Mouse (Mus musculus) neural tube, embryonic 12.5 days (tissue): Measurements from ENCODE around the gene Trib2. TPM values are rescaled to one million over a fixed set of nuclear protein-coding genes. Genes with fewer than 3 reads are reported as not detected.

ENCODE experiments used
- ATAC-seq: fragments of 200-750 bp; cut with Nextera tagmentation; 2 replicates; pipeline ENCODE4 v1.8.0; 2017; ENCODE audit warnings: low read depth, mild to moderate bottlenecking, moderate TSS enrichment, moderate library complexity; ENCODE audit not compliant: low FRiP score
- H3K27ac ChIP-seq: fragments of 300-500 bp; sonication (generic); 2 replicates; pipeline ENCODE4 v1.5.1; 2016
- H3K27me3 ChIP-seq: fragments of 300-500 bp; sonication (generic); replicated peaks from 2 replicates; pipeline ENCODE4 v1.6.1; 2016; ENCODE audit warnings: mild to moderate bottlenecking
- H3K36me3 ChIP-seq: fragments of 300-500 bp; sonication (generic); 2 replicates; pipeline ENCODE4 v1.6.1; 2016; ENCODE audit warnings: mild to moderate bottlenecking
- H3K4me1 ChIP-seq: fragments of 300-500 bp; sonication (generic); 2 replicates; pipeline ENCODE4 v1.6.1; 2016
- H3K4me2 ChIP-seq: fragments of 300-500 bp; sonication (generic); replicated peaks from 2 replicates; pipeline ENCODE4 v1.6.1; 2016; ENCODE audit warnings: mild to moderate bottlenecking
- H3K4me3 ChIP-seq: fragments of 300-500 bp; sonication (generic); 2 replicates; pipeline ENCODE4 v1.5.1; 2016
- H3K9ac ChIP-seq: fragments of 300-500 bp; sonication (generic); 2 replicates; pipeline ENCODE4 v1.6.1; 2016; ENCODE audit warnings: mild to moderate bottlenecking
- H3K9me3 ChIP-seq: fragments of 300-500 bp; sonication (generic); 2 replicates; pipeline ENCODE4 v1.6.1; 2016; ENCODE audit warnings: mild to moderate bottlenecking
- WGBS: fragments of 180-500 bp; shearing (Covaris S2); methylation state at CpG from one replicate; pipeline ENCODE4 v1.1.7; 2016; 5-methylcytosine and 5-hydroxymethylcytosine counted together
- polyA plus RNA-seq: library from polyadenylated mRNA; unstranded; fragments of >200 nt; fragmentation: Nextera tagmentation; extraction: Ambion mirVana; gene quantifications from 2 replicates; pipeline ENCODE4 v1.2.1, GENCODE M21; 2016

Gene Trib2
- polyA plus RNA-seq, 1 experiment from 2014 or later, result 104 TPM

GRCm38 (mm10) chr12:15831941-15832673 is 15.4 kb upstream of the Trib2 start:
- Histone ChIP-seq H3K4me3 (no peak overlapping the region), H3K9ac (no peak overlapping the region), H3K4me2 (no peak overlapping the region), H3K36me3 (no peaks in the 10 kb centered on the region), H3K4me1 (no peaks in the 10 kb centered on the region), H3K27ac (no peak overlapping the region), H3K9me3 (no peaks in the 10 kb centered on the region), H3K27me3 (no peaks in the 10 kb centered on the region)
- WGBS, result 92% methylated on average over 3 of the region's 3 CpGs
- no peak for ATAC-seq

- Histone ChIP-seq H3K4me2 (no peak overlapping the region), H3K27me3 (no peaks in the 10 kb centered on the region), H3K27ac (no peak overlapping the region), H3K9me3 (no peaks in the 10 kb centered on the region), H3K9ac (no peak overlapping the region), H3K36me3 (no peaks in the 10 kb centered on the region), H3K4me3 (no peak overlapping the region), H3K4me1 (no peaks in the 10 kb centered on the region)
- ATAC-seq, result no peak
- 93% methylated on average over 3 of the region's 3 CpGs for WGBS
These were observed 14.0 kb upstream of the Trib2 start for GRCm38 (mm10) chr12:15830750-15831149.

- Histone ChIP-seq H3K4me2 (no peak overlapping the region), H3K27ac (no peak overlapping the region), H3K27me3 (no peaks in the 10 kb centered on the region), H3K4me3 (no peak overlapping the region), H3K36me3 (no peaks in the 10 kb centered on the region), H3K4me1 (no peaks in the 10 kb centered on the region), H3K9me3 (no peaks in the 10 kb centered on the region), H3K9ac (no peak overlapping the region)
- 82% methylated on average over 2 of the region's 2 CpGs for WGBS
- ATAC-seq, result no peak
These were observed 12.2 kb upstream of the Trib2 start for GRCm38 (mm10) chr12:15828815-15829398.

- no peaks in the 10 kb centered on the region for H3K36me3 ChIP-seq
- no peak overlapping the region for H3K9ac ChIP-seq
- no peak for ATAC-seq
- no peak overlapping the region for H3K4me3 ChIP-seq
- H3K27ac ChIP-seq, result no peak overlapping the region
- no peaks in the 10 kb centered on the region for H3K27me3 ChIP-seq
- H3K4me1 ChIP-seq, result peaks cover 3% of the 10 kb centered on the region; the same call in 1 of the 2 replicates
- H3K9me3 ChIP-seq, result no peaks in the 10 kb centered on the region
- H3K4me2 ChIP-seq, result no peak overlapping the region
These were observed 4.3 kb upstream of the Trib2 start for GRCm38 (mm10) chr12:15821019-15821418.

- Histone ChIP-seq H3K4me2 (peak overlapping the region; percentile 61), H3K9me3 (no peaks in the 10 kb centered on the region), H3K27ac (0 out of 2 replicates have a peak overlapping the region, but pooled peaks have one; percentile 20), H3K4me3 (peak overlapping the region; percentile 88), H3K27me3 (no peaks in the 10 kb centered on the region), H3K9ac (peak overlapping the region; percentile 94), H3K36me3 (no peaks in the 10 kb centered on the region), H3K4me1 (peaks cover 7% of the 10 kb centered on the region)
- 36% methylated on average over 4 of the region's 4 CpGs for WGBS
- ATAC-seq, result no peak
These were observed 643 bp upstream of the Trib2 start for GRCm38 (mm10) chr12:15817365-15817764.

GRCm38 (mm10) chr12:15816254-15816605 is 492 bp downstream of the Trib2 start:
- H3K9ac ChIP-seq, result peak overlapping the region; percentile 94
- H3K4me2 ChIP-seq, result peak overlapping the region; percentile 61
- peaks cover 18% of the 10 kb centered on the region for H3K4me1 ChIP-seq
- no peaks in the 10 kb centered on the region for H3K36me3 ChIP-seq
- no peaks in the 10 kb centered on the region for H3K9me3 ChIP-seq
- peak overlapping the region; percentile 74 for H3K27ac ChIP-seq
- ATAC-seq, result peak; percentile 11
- no peaks in the 10 kb centered on the region for H3K27me3 ChIP-seq
- WGBS, result under 1% methylated on average over 23 of the region's 23 CpGs
- H3K4me3 ChIP-seq, result peak overlapping the region; percentile 88

- H3K4me3 ChIP-seq, result peak overlapping the region; percentile 88
- no peaks in the 10 kb centered on the region for H3K36me3 ChIP-seq
- H3K4me1 ChIP-seq, result peaks cover 23% of the 10 kb centered on the region
- whole genome bisulfite sequencing, result under 1% methylated on average over 49 of the region's 49 CpGs
- peak overlapping the region; percentile 74 for H3K27ac ChIP-seq
- peak overlapping the region; percentile 61 for H3K4me2 ChIP-seq
- H3K9me3 ChIP-seq, result no peaks in the 10 kb centered on the region
- no peaks in the 10 kb centered on the region for H3K27me3 ChIP-seq
- H3K9ac ChIP-seq, result peak overlapping the region; percentile 94
- peak; percentile 14 for ATAC-seq
These were observed 1.0 kb downstream of the Trib2 start for GRCm38 (mm10) chr12:15815576-15816253.

- Histone ChIP-seq H3K36me3 (no peaks in the 10 kb centered on the region), H3K9me3 (no peaks in the 10 kb centered on the region), H3K27ac (peak overlapping the region; percentile 74), H3K4me1 (peaks cover 27% of the 10 kb centered on the region), H3K4me2 (peak overlapping the region; percentile 61), H3K27me3 (no peaks in the 10 kb centered on the region), H3K9ac (peak overlapping the region; percentile 94), H3K4me3 (peak overlapping the region; percentile 88)
- ATAC-seq, result peak; percentile 4; the same call in 1 of the 2 replicates
- under 1% methylated on average over 23 of the region's 23 CpGs for WGBS
These were observed 1.5 kb downstream of the Trib2 start for GRCm38 (mm10) chr12:15815170-15815575.

GRCm38 (mm10) chr12:15814249-15815081 is 2.3 kb downstream of the Trib2 start:
- no peak for ATAC-seq
- peaks cover 4% of the 10 kb centered on the region for H3K36me3 ChIP-seq
- H3K27me3 ChIP-seq, result no peaks in the 10 kb centered on the region
- peak overlapping the region; percentile 88 for H3K4me3 ChIP-seq
- 1% methylated on average over 32 of the region's 32 CpGs for WGBS
- H3K4me2 ChIP-seq, result peak overlapping the region; percentile 61
- peak overlapping the region; percentile 74 for H3K27ac ChIP-seq
- peaks cover 34% of the 10 kb centered on the region for H3K4me1 ChIP-seq
- H3K9me3 ChIP-seq, result no peaks in the 10 kb centered on the region
- peak overlapping the region; percentile 94 for H3K9ac ChIP-seq

GRCm38 (mm10) chr12:15813819-15814165 is 2.9 kb downstream of the Trib2 start:
- Histone ChIP-seq H3K9ac (peak overlapping the region; percentile 94), H3K4me3 (peak overlapping the region; percentile 88), H3K4me2 (peak overlapping the region; percentile 61), H3K27me3 (no peaks in the 10 kb centered on the region), H3K4me1 (peaks cover 37% of the 10 kb centered on the region), H3K27ac (0 out of 2 replicates have a peak overlapping the region, but pooled peaks have one; percentile 11), H3K9me3 (no peaks in the 10 kb centered on the region), H3K36me3 (peaks cover 10% of the 10 kb centered on the region)
- 5% methylated on average over 5 of the region's 5 CpGs for WGBS
- no peak for ATAC-seq

GRCm38 (mm10) chr12:15813133-15813818 is 3.4 kb downstream of the Trib2 start:
- H3K4me3 ChIP-seq, result peak overlapping the region; percentile 88
- peak; percentile 32; the same call in 1 of the 2 replicates for ATAC-seq
- 8% methylated on average over 12 of the region's 12 CpGs for WGBS
- H3K36me3 ChIP-seq, result peaks cover 15% of the 10 kb centered on the region
- H3K4me1 ChIP-seq, result peaks cover 38% of the 10 kb centered on the region
- H3K27me3 ChIP-seq, result no peaks in the 10 kb centered on the region
- peak overlapping the region; percentile 11; the same call in 1 of the 2 replicates for H3K27ac ChIP-seq
- H3K9me3 ChIP-seq, result no peaks in the 10 kb centered on the region
- H3K4me2 ChIP-seq, result peak overlapping the region; percentile 61
- H3K9ac ChIP-seq, result peak overlapping the region; percentile 94
